Mouse (Mus musculus) intestine, embryonic 14.5 days (tissue): Measurements from ENCODE around the gene Sprr2a2. TPM values are rescaled to one million over a fixed set of nuclear protein-coding genes. Genes with fewer than 3 reads are reported as not detected.
"Not testable (repeated sequence)": the region's sequence is repeated elsewhere in the genome, so short reads cannot be mapped to it uniquely, and the experiment has no call there.

ENCODE experiments used
- ATAC-seq: fragments of 200-750 bp; cut with Nextera tagmentation; replicated peaks from 2 replicates; pipeline ENCODE4 v1.8.0; 2017; ENCODE audit warnings: low read depth, moderate number of reproducible peaks, moderate TSS enrichment, moderate library complexity; ENCODE audit not compliant: low FRiP score, low TSS enrichment
- DNase-seq: peaks from one replicate; pipeline ENCODE4 v3.0.0-alpha.2; 2018; ENCODE audit warnings: low spot score
- H3K27ac ChIP-seq: fragments of 300-500 bp; sonication (generic); 2 replicates; pipeline ENCODE4 v1.5.1; 2014; ENCODE audit warnings: low read depth, mild to moderate bottlenecking, control low read depth
- H3K27me3 ChIP-seq: fragments of 300-500 bp; sonication (generic); replicated peaks from 2 replicates; pipeline ENCODE4 v1.6.1; 2014; ENCODE audit warnings: low read length, control low read depth; ENCODE audit not compliant: control insufficient read depth, insufficient read depth
- H3K36me3 ChIP-seq: fragments of 300-500 bp; sonication (generic); 2 replicates; pipeline ENCODE4 v1.6.1; 2014; ENCODE audit warnings: low read length, control low read depth; ENCODE audit not compliant: control insufficient read depth, insufficient read depth
- H3K4me1 ChIP-seq: fragments of 300-500 bp; sonication (generic); replicated peaks from 2 replicates; pipeline ENCODE4 v1.6.1; 2014; ENCODE audit warnings: low read length, control low read depth, mixed read lengths; ENCODE audit not compliant: control insufficient read depth, insufficient read depth
- H3K4me2 ChIP-seq: fragments of 300-500 bp; sonication (generic); 2 replicates; pipeline ENCODE4 v1.6.1; 2014; ENCODE audit warnings: low read length
- H3K4me3 ChIP-seq: fragments of 300-500 bp; sonication (generic); 2 replicates; pipeline ENCODE4 v1.5.1; 2014; ENCODE audit warnings: low read depth, low read length, control low read depth, mixed read lengths
- H3K9ac ChIP-seq: fragments of 300-500 bp; sonication (generic); 2 replicates; pipeline ENCODE4 v1.6.1; 2014; ENCODE audit warnings: mild to moderate bottlenecking, low read length
- H3K9me3 ChIP-seq: fragments of 300-500 bp; sonication (generic); 2 replicates; pipeline ENCODE4 v1.6.1; 2016; ENCODE audit warnings: low read length, control low read depth; ENCODE audit not compliant: control insufficient read depth
- WGBS: fragments of 180-500 bp; shearing (Covaris S2); extraction: QIAGEN DNeasy Blood & Tissue Kit; methylation state at CpG from one replicate; pipeline ENCODE4 v1.1.7; 2014; 5-methylcytosine and 5-hydroxymethylcytosine counted together
- polyA plus RNA-seq: library from polyadenylated mRNA; unstranded; fragments of >200 nt; fragmentation: Nextera tagmentation; extraction: Ambion mirVana; gene quantifications from 2 replicates; pipeline ENCODE4 v1.2.1, GENCODE M21; 2014

Gene Sprr2a2
- polyA plus RNA-seq, result 30.5 and 45.1 TPM in 2 replicates

- H3K9me3 ChIP-seq, DNase-seq, H3K9ac ChIP-seq, ATAC-seq, H3K4me2 ChIP-seq, H3K4me1 ChIP-seq, H3K36me3 ChIP-seq, H3K27me3 ChIP-seq, H3K27ac ChIP-seq, H3K4me3 ChIP-seq: not testable (repeated sequence)
- whole genome bisulfite sequencing, result no CpG with 5 or more reads among the region's 2 CpGs
Observed at GRCm38 (mm10) chr3:92215569-92215968, at the start of gene Sprr2a2, which contains the start of gene Sprr2a1. Gene Sprr2a2 (plus strand): TSS chr3:92215920. Gene Sprr2a1 (plus strand): TSS chr3:92215799.

- Histone ChIP-seq H3K27me3 (no peaks in the 10 kb centered on the region), H3K4me3 (no peak overlapping the region), H3K27ac (no peak overlapping the region), H3K4me1 (no peaks in the 10 kb centered on the region), H3K9me3 (no peaks in the 10 kb centered on the region), H3K36me3 (no peaks in the 10 kb centered on the region), H3K9ac (no peak overlapping the region), H3K4me2 (no peak overlapping the region)
- ATAC-seq (no peak), DNase-seq (no peak)
- 74% methylated on average over 3 of the region's 3 CpGs for WGBS
Observed at GRCm38 (mm10) chr3:92169847-92170246, 45.9 kb upstream of the Sprr2a2 start.

- Histone ChIP-seq H3K36me3 (no peaks in the 10 kb centered on the region), H3K27me3 (no peaks in the 10 kb centered on the region), H3K4me3 (no peak overlapping the region), H3K27ac (no peak overlapping the region), H3K9me3 (no peaks in the 10 kb centered on the region), H3K4me1 (no peaks in the 10 kb centered on the region), H3K4me2 (no peak overlapping the region), H3K9ac (no peak overlapping the region)
- ATAC-seq, result no peak
- no peak for DNase-seq
- WGBS, result 91% methylated on average over 1 of the region's 1 CpGs
Observed at GRCm38 (mm10) chr3:92176880-92177279, 38.8 kb upstream of the Sprr2a2 start.

- ATAC-seq (no peak), DNase-seq (no peak)
- Histone ChIP-seq H3K9me3 (no peaks in the 10 kb centered on the region), H3K27me3 (no peaks in the 10 kb centered on the region), H3K9ac (no peak overlapping the region), H3K4me2 (no peak overlapping the region), H3K4me1 (no peaks in the 10 kb centered on the region), H3K4me3 (no peak overlapping the region), H3K36me3 (no peaks in the 10 kb centered on the region), H3K27ac (no peak overlapping the region)
- 86% methylated on average over 6 of the region's 6 CpGs for WGBS
Observed at GRCm38 (mm10) chr3:92195512-92196200, 20.1 kb upstream of the Sprr2a2 start.

GRCm38 (mm10) chr3:92211133-92211925, 4.4 kb upstream of the Sprr2a2 start:
- H3K4me2 ChIP-seq, H3K4me1 ChIP-seq, H3K9me3 ChIP-seq, H3K27ac ChIP-seq, H3K27me3 ChIP-seq, H3K9ac ChIP-seq, H3K4me3 ChIP-seq, H3K36me3 ChIP-seq, DNase-seq: not testable (repeated sequence)
- WGBS, result no CpG with 5 or more reads among the region's 16 CpGs
- peak; percentile 87 for ATAC-seq

GRCm38 (mm10) chr3:92212059-92212458, 3.7 kb upstream of the Sprr2a2 start:
- not testable (repeated sequence) for H3K27ac ChIP-seq, H3K4me2 ChIP-seq, H3K4me3 ChIP-seq, DNase-seq, H3K9me3 ChIP-seq, H3K4me1 ChIP-seq, H3K27me3 ChIP-seq, H3K9ac ChIP-seq, H3K36me3 ChIP-seq
- ATAC-seq, result peak; percentile 21; the same call in 1 of the 2 replicates
- WGBS, result no CpG with 5 or more reads among the region's 1 CpGs

GRCm38 (mm10) chr3:92213651-92214050, 2.1 kb upstream of the Sprr2a2 start:
- not testable (repeated sequence) for H3K4me2 ChIP-seq, DNase-seq, H3K27ac ChIP-seq, H3K27me3 ChIP-seq, H3K9me3 ChIP-seq, H3K9ac ChIP-seq, H3K4me3 ChIP-seq, H3K4me1 ChIP-seq, ATAC-seq, H3K36me3 ChIP-seq

- not testable (repeated sequence) for H3K4me3 ChIP-seq, H3K9ac ChIP-seq, H3K9me3 ChIP-seq, H3K27me3 ChIP-seq, H3K4me2 ChIP-seq, H3K4me1 ChIP-seq, DNase-seq, H3K27ac ChIP-seq, H3K36me3 ChIP-seq
- WGBS, result no CpG with 5 or more reads among the region's 8 CpGs
- ATAC-seq, result 0 out of 2 replicates have a peak, but pooled peaks have one; percentile 10
Observed at GRCm38 (mm10) chr3:92219031-92219430, 3.3 kb downstream of the Sprr2a2 start.
